Mouse (Mus musculus) liver, embryonic 14.5 days (tissue): ENCODE results near the gene Ppp4c. TPM values are rescaled to one million over a fixed set of nuclear protein-coding genes. Genes with fewer than 3 reads are reported as not detected.

Experiments
- ATAC-seq: fragments of 200-750 bp; cut with Nextera tagmentation; 2 replicates; pipeline ENCODE4 v1.8.0; 2017; ENCODE audit warnings: moderate number of reproducible peaks, mild to moderate bottlenecking, moderate library complexity; ENCODE audit not compliant: insufficient read depth
- DNase-seq, 3 experiments: peaks; one replicate each; pipeline ENCODE4 v3.0.0-alpha.2; 2012 to 2013; ENCODE audit warnings: low read depth in 3 of 3, low spot score in 3 of 3
- H3K27ac ChIP-seq: fragments of 300-500 bp; sonication (generic); 2 replicates; pipeline ENCODE4 v1.5.1; 2014; ENCODE audit warnings: moderate library complexity, mild to moderate bottlenecking, control low read depth, inconsistent platforms
- H3K27me3 ChIP-seq: fragments of 300-500 bp; sonication (generic); 2 replicates; pipeline ENCODE4 v1.6.1; 2014; ENCODE audit warnings: mild to moderate bottlenecking, low read length, moderate library complexity; ENCODE audit not compliant: control insufficient read depth, insufficient read depth
- H3K36me3 ChIP-seq: fragments of 300-500 bp; sonication (generic); replicated peaks from 2 replicates; pipeline ENCODE4 v1.6.1; 2014; ENCODE audit warnings: low read depth; ENCODE audit not compliant: control insufficient read depth, insufficient read depth
- H3K4me1 ChIP-seq, 2 experiments: fragments of 200-500 bp in 1 of 2; fragments of 300-500 bp in 1 of 2; sonication (generic) in 1 of 2; replicated peaks; 2 replicates each; pipeline ENCODE4 v1.6.1; 2012 to 2014; ENCODE audit warnings: antibody characterized with exemption in 1 of 2, inconsistent platforms in 1 of 2, low read length in 1 of 2; ENCODE audit not compliant: control insufficient read depth in 2 of 2, insufficient read depth in 2 of 2
- H3K4me2 ChIP-seq: fragments of 300-500 bp; sonication (generic); 2 replicates; pipeline ENCODE4 v1.6.1; 2014; ENCODE audit warnings: low read depth, mild to moderate bottlenecking, control low read depth, moderate library complexity
- H3K4me3 ChIP-seq, 2 experiments: fragments of 200-500 bp in 1 of 2; fragments of 300-500 bp in 1 of 2; sonication (generic) in 1 of 2; 2 replicates each; pipeline ENCODE4 v1.5.1; 2012 to 2014; ENCODE audit warnings: low read depth in 2 of 2, low read length in 2 of 2, mild to moderate bottlenecking in 2 of 2, control low read depth in 1 of 2, inconsistent platforms in 1 of 2, moderate library complexity in 1 of 2; ENCODE audit not compliant: insufficient read depth in 1 of 2
- H3K9ac ChIP-seq: fragments of 300-500 bp; sonication (generic); replicated peaks from 2 replicates; pipeline ENCODE4 v1.6.1; 2014; ENCODE audit warnings: mild to moderate bottlenecking, control low read depth, moderate library complexity
- H3K9me3 ChIP-seq: fragments of 300-500 bp; sonication (generic); 2 replicates; pipeline ENCODE4 v1.6.1; 2016; ENCODE audit warnings: low read length, mixed read lengths; ENCODE audit not compliant: control insufficient read depth
- CTCF ChIP-seq: IDR thresholded peaks from 2 replicates; pipeline ENCODE4 v1.5.1; 2016; ENCODE audit warnings: antibody characterized with exemption, low read depth, control low read depth
- EP300 ChIP-seq: IDR thresholded peaks from 2 replicates; pipeline ENCODE4 v1.6.1; 2016; ENCODE audit warnings: antibody characterized with exemption, low read depth
- WGBS: fragments of 180-500 bp; shearing (Covaris S2); extraction: QIAGEN DNeasy Blood & Tissue Kit; methylation state at CpG from one replicate; pipeline ENCODE4 v1.1.7; 2014; ENCODE audit not compliant: insufficient replicate concordance; 5-methylcytosine and 5-hydroxymethylcytosine counted together
- polyA plus RNA-seq, 2 experiments: library from polyadenylated mRNA; depleted of rRNA in 1 of 2; stranded (reverse) in 1 of 2; unstranded in 1 of 2; fragments of >200 nt; fragmentation: Nextera tagmentation in 1 of 2; extraction: Ambion mirVana in 1 of 2; gene quantifications; 2 replicates each; pipeline versions ENCODE4 v1.2.1 to v1.2.3; 2012 to 2014

Ppp4c gene
- polyA plus RNA-seq, 2 experiments, result 83.2 to 105 TPM

GRCm38 (mm10) chr7:126825403-126825802 lies 33.1 kb upstream of the Ppp4c start:
- 27% methylated on average over 8 of the region's 8 CpGs for WGBS
- no peaks in the 10 kb centered on the region for H3K9me3 ChIP-seq
- H3K27me3 ChIP-seq, result peaks cover 16% of the 10 kb centered on the region
- H3K27ac ChIP-seq, result no peak overlapping the region
- no peak overlapping the region for H3K4me3 ChIP-seq
- ATAC-seq (no peak), DNase-seq (no peak)
- no peaks in the 10 kb centered on the region for H3K4me1 ChIP-seq
- TF ChIP-seq CTCF (no peak), EP300 (no peak)
- H3K9ac ChIP-seq, result no peak overlapping the region
- no peak overlapping the region for H3K4me2 ChIP-seq
- no peaks in the 10 kb centered on the region for H3K36me3 ChIP-seq

GRCm38 (mm10) chr7:126823940-126824339 lies 31.6 kb upstream of the Ppp4c start:
- Histone ChIP-seq H3K4me2 (no peak overlapping the region), H3K27ac (no peak overlapping the region), H3K9me3 (no peaks in the 10 kb centered on the region), H3K4me1 (no peaks in the 10 kb centered on the region), H3K9ac (no peak overlapping the region), H3K36me3 (no peaks in the 10 kb centered on the region), H3K4me3 (no peak overlapping the region), H3K27me3 (peaks cover 16% of the 10 kb centered on the region)
- DNase-seq, result no peak
- no peak for TF ChIP-seq EP300
- no peak for ATAC-seq
- 17% methylated on average over 10 of the region's 10 CpGs for WGBS

- no peak for ATAC-seq
- Histone ChIP-seq H3K27ac (no peak overlapping the region), H3K4me3 (no peak overlapping the region), H3K9me3 (no peaks in the 10 kb centered on the region), H3K9ac (no peak overlapping the region), H3K4me2 (no peak overlapping the region), H3K36me3 (no peaks in the 10 kb centered on the region), H3K4me1 (no peaks in the 10 kb centered on the region), H3K27me3 (peaks cover 16% of the 10 kb centered on the region)
- DNase-seq, result no peak
- TF ChIP-seq CTCF, result no peak
- TF ChIP-seq EP300, result no peak
- WGBS, result 5% methylated on average over 17 of the region's 19 CpGs
Observed at GRCm38 (mm10) chr7:126823202-126823711, 31.0 kb upstream of the Ppp4c start.

- TF ChIP-seq CTCF (no peak), EP300 (no peak)
- H3K27ac ChIP-seq, result no peak overlapping the region
Observed at GRCm38 (mm10) chr7:126822741-126823140, 30.4 kb upstream of the Ppp4c start.

GRCm38 (mm10) chr7:126821835-126822511 lies 29.7 kb upstream of the Ppp4c start:
- ATAC-seq, result peak; percentile 41; the same call in 1 of the 2 replicates
- DNase-seq, result peak; percentile 36 to 59 (median 55)
- H3K36me3 ChIP-seq, result no peaks in the 10 kb centered on the region
- TF ChIP-seq EP300 (no peak), CTCF (peak; percentile 97)
- H3K4me3 ChIP-seq, result no peak overlapping the region
- H3K27me3 ChIP-seq, result peaks cover 16% of the 10 kb centered on the region
- H3K9ac ChIP-seq, result no peak overlapping the region
- WGBS, result 17% methylated on average over 7 of the region's 7 CpGs
- no peak overlapping the region for H3K27ac ChIP-seq
- H3K4me2 ChIP-seq, result no peak overlapping the region
- no peaks in the 10 kb centered on the region for H3K4me1 ChIP-seq
- no peaks in the 10 kb centered on the region for H3K9me3 ChIP-seq

More at GRCm38 (mm10) chr7:126822741-126823140, 30.4 kb upstream of the Ppp4c start:
- WGBS, result 31% methylated on average over 9 of the region's 9 CpGs
- ATAC-seq (no peak), DNase-seq (no peak)
- Histone ChIP-seq H3K27me3 (peaks cover 16% of the 10 kb centered on the region), H3K36me3 (no peaks in the 10 kb centered on the region), H3K4me2 (no peak overlapping the region), H3K4me3 (no peak overlapping the region), H3K9ac (no peak overlapping the region), H3K9me3 (no peaks in the 10 kb centered on the region), H3K4me1 (no peaks in the 10 kb centered on the region)
